Mouse (Mus musculus) thymus, postnatal 25 days (tissue): Measurements from ENCODE around the gene Gm10073.
A peak's percentile ranks its signal among the peaks of the same experiment; 100 is the strongest.

Source experiments
- DNase-seq: peaks from one replicate; pipeline ENCODE4 v3.0.0; 2022

Gm10073 gene

DNA sequence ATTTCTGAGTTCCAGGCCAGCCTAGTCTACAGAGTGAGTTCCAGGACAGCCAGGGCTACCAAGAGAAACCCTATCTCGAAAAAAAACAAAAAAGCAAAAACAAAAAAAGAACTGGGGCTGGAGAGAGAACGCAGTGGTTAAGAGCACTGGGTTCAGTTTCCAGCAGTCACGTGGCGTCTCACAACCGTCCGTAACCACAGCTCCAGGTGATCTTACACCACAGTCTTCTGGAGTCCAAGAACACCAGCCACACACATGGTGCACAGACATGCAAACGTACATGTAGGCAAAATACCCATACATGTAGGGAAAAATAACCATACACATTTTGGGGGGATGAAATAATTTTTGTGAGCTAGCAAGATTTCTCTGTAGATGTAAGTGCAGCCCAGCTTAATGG, 26.5 kb downstream of the Gm10073 start:
- peak; percentile 19 for DNase-seq

DNA sequence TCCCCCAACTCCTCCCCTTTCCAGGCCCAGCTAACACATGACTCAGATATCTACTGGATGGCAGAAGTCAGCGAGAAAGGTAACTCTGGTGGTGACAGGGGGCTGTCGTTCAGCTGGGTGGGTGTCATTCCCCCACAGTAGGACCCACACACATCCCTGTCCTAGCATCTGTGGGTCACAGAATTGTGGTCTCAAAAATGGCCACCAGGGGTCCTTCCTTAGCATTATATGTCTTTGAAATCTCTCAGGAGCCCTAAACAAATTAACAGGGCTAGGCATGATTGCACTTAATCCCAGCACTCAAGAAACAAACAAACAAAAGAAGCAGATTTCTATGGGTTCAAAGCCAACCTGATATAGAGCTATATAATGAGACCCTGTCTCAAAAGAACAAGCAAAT, 28.1 kb downstream of the Gm10073 start:
- peak; percentile 28 for DNase-seq

DNA sequence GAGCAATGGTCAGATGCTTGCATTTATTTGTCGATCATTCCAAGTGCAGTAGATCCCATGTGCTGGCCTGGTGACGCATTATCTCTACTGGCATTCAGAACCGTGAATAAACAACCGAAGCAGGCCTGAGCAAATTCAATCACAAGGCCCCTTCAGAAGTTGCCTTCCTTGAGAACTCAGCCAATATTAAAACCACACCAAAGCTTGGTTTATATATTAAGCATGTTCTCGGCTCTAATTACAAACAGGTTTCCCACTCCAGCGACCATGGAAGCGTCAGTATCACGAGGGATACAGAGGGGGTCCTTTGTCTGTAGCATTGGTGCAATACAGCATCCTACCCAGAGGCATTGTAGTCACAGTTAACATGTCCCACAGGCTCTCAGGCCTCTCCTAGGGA, 30.2 kb downstream of the Gm10073 start:
- DNase-seq = no peak

DNA sequence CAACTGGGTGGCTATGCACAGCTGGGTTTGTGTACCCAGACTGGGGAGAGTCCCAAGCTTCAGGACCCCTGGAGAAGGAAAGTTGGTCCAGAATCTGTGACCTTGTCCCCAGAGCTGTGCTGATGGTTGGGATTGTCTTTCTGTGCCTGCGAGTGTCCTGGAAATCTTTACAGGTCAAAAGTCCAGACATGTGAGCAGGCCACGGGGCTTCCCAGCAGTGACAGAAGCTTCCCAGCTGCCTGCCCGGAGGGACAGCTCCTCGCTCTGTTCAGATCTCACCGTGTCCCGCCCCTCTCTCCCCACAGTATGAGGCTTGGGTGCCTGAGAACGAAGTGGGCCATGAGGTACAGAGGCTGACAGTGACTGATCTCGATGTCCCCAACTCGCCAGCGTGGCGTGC, 32.3 kb downstream of the Gm10073 start:
- DNase-seq = no peak

DNA sequence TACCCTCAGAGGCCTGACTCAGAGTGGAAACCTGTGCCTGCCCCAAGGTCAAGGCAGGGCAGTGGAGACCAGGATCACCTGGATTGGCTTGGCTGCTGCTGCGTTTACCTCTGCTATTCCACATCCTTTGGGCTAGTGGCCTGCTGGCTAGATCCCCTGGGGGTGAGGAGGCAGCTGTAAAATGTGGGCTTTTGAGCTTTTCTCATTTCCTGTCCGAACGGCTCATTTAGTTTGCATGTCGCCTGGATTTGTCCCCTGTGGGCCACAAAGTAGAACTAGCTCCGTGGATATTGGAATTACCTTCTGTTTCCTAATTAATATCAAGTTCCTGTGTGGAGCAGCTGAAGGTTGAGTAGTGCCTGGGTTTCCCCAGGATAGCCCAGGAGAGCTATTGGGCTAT, 34.1 kb downstream of the Gm10073 start:
- DNase-seq = no peak

DNA sequence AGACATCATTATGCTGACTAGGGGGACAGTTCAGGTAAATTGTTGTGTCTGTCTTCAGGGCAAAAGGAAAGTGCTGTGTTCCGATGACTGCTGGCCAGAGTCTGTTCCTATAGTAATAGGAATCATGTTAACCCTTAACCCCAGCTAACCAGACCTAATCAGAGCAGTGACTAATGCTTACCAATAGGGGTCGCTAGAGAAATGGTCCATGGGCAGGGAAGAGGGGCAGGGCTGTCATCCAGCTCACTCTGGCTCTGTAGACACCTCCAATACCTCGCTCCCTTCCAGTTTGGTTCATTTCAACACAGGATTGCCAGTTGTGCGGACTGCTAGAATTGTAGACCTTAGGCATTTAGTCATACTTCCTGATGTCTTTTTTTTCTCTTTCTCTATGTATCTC, 37.8 kb downstream of the Gm10073 start:
- DNase-seq = no peak

DNA sequence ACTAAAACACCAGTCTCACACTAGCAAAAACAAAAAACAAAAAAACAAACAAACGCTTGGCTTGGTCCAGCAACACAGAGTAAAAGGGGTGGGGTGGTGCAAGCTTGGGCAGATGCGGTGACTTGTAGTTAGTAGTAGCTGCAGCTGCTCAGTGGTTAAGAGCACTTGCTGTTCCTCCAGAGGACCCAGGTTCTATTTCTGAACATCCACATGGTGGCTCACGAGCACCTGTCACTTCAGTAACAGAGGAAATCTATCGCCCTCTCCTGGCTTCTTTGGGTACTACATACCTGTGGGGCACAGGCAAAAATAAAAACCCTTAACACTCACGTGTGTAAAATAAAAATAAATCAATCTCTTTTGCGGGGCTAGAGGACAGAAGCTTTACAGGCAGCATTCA, 38.8 kb downstream of the Gm10073 start:
- peak; percentile 66 for DNase-seq

DNA sequence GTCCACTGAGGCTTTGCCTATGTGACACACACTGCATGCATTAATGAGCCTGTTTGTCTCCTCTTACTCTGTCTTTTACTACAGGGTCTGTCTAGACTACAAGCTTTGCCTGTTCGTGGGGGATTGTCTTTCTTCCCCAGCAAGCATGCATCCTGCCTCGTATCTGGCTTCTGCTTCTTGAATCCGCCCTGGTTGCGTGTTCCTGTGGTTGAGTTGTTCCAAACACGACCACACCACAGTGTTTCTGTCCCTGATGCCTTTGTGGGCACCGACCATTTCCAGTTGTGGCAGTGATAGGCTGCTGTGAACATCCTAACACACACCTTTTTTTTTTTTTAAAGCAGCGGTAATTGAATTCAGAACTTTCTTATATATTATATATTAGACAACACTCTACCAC, 39.6 kb downstream of the Gm10073 start:
- no peak for DNase-seq

DNA sequence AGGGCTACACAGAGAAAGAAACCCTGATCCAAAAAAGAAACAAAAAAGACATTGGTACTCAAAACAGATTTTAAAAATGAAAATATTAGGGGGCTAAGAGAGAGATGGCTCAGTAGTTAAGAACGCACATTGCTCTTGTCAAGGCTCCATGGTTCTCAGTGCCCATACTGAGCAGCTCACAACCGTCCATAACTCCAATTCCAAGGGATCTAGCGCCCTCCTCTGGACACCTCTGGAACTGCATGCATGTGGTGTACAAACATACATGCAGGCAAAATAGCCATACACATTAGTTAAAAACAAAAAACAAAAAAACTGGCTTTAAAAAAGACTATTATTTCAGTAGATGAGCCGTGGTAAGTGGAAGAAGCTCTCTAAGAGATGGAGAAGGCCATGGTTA, 42.7 kb downstream of the Gm10073 start:
- peak; percentile 18 for DNase-seq

DNA sequence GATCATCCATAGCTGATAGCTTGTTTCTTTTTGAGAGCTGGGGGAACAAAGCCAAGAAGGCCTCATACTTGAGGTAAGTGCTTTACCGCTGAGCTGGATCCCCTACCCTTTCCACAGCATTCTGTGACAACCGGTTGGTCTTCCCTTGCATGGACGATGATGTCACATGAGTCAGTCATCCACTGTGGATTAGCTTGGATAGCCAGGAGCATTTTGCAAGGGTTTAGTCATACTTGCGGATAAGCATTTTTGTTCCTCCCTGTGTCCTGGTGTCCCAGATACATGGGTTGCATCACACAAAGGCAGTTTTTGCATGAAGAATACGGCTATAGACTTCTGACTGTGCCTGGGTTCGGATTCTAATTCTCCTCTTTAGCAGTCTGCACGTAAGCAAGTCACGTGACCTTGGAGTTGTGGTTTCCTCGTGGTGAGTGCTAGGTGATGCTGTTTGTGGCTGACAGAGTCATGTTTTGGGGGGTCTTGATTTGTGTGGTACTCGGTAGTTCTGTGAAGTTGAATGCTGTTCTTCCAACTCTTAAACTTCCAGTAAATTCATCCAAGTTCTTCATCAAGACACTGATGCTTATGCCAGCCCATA, 43.3 kb downstream of the Gm10073 start:
- DNase-seq = no peak

DNA sequence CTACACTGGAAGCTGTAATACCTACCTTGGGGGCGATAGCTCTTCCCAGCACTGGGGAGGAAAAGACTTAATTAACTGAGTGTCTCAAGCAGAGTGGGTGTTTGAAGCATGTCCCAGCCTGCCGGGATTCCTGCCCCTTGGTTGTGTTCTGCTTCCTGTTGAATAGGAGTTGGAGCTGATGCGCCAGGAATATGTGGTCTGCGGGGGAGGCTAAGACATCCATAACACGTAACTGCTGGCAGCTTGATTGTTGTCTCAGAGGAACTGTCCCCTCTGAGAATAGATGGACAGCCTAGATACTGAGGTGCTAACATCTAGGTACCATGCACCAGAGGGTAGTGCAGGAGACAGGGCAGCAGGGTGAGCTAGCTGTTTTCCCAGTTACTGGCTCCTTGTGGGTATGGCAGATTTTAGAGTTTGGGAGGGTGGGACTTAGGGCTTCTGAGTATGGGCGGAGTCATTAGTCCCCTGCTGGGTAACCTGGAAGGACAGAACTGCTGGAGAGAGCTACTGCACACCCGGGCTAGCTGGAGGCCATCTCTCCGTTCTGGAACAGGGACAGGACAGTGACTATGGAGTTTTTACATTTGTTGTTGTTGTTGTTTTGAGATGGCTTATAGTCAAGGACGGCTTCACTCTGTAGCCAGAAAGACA, 44.5 kb downstream of the Gm10073 start:
- DNase-seq = no peak

DNA sequence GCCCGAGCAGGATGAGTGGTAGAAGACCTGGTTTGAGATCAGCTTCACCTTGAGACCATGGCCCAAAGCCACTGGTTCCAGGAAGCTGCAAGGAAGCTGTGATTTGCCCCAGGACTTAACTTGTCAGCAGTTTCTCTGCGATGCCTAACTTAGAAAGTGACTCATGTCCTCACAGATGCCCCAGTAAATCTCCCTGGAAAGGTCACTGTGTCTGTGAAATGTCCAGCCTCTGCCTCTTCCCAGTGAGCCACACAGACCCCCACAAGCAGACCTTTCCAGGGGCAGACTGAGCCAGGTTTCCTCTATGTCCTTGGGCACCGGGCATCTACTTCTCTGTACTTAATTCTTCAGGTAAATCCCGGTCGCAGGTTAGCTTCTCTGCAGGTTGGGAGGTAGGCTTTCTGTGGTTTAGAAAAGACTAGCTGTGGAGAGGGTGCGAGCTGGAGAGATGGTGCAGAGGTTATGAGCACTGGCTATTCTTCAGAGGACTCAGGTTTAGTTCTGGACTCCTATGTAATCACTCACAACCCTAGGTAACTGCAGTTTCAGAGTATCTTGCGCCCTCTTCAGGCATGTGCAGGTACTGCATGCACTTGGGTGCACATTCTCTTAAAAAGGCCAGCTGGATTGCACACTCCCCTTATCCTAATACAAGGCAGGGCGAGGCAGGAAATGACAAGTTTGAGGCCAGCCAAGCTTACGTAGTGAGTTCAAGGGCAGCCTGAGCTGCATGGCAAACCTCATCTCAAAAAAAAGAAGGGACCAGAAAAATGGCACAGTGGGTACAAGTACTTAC, 45.8 kb downstream of the Gm10073 start:
- DNase-seq = no peak

DNA sequence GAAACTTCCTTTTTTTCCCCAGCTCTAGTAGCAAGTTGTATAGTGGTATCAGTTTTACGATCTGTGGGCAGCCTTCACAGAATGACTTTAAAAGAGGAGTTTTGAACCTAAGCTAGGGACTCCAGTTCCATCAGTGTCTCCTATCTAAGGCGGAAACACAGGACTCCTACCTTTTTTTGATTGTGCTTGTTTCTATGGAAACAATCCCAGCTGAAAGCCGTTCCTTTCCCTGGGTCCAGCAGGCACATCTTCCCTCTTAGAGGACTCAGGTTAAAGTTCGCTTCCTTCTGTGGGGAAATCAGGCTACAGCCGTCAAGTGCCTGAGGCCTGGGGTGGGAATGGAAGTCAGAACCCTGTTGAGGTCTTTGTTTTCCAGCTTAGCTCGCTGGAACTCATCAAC, 46.5 kb downstream of the Gm10073 start:
- no peak for DNase-seq
